Mouse (Mus musculus) granulocyte monocyte progenitor cell, adult 5-6 weeks (primary cell): Measurements from ENCODE around the gene Ak5. TPM values are rescaled to one million over a fixed set of nuclear protein-coding genes. Genes with fewer than 3 reads are reported as not detected.
"Not testable (repeated sequence)": the region's sequence is repeated elsewhere in the genome, so short reads cannot be mapped to it uniquely, and the experiment has no call there.

Experiments used
- ATAC-seq: replicated peaks from 2 replicates; pipeline ENCODE4 v1.8.0; 2016; ENCODE audit warnings: mild to moderate bottlenecking, moderate TSS enrichment, inconsistent platforms; ENCODE audit not compliant: poor library complexity, severe bottlenecking
- total RNA-seq, 2 experiments: library from RNA; stranded (forward) in 1 of 2; stranded (reverse) in 1 of 2; fragments of 200-712, 200-1000 nt in 1 of 2; fragments of >200 nt in 1 of 2; fragmentation: Nextera tagmentation in 1 of 2; gene quantifications; 2 replicates each; pipeline ENCODE4 v1.2.3; 2014 to 2017

Gene Ak5
- total RNA-seq, 2 experiments from 2014 or later = not detected

DNA sequence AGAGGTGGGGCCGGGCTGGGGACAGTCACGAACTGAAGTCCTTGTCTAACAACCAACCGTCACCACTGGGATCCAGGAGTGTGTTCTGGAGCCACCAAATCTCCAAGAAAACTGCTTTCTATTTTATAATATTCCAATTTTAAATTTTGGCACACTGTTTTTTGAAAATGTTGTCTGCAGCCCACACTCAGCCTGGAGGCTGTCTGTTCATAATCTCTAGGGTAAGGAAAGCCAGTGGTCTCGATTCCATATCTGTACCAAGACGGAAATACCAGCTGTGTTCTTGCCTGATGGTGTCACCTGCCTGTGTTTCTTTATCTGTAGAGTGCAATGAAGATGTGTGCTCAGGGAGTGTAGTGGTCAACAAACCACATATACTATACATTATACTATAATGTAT, 23.6 kb downstream of the Ak5 start:
- no peak for ATAC-seq

DNA sequence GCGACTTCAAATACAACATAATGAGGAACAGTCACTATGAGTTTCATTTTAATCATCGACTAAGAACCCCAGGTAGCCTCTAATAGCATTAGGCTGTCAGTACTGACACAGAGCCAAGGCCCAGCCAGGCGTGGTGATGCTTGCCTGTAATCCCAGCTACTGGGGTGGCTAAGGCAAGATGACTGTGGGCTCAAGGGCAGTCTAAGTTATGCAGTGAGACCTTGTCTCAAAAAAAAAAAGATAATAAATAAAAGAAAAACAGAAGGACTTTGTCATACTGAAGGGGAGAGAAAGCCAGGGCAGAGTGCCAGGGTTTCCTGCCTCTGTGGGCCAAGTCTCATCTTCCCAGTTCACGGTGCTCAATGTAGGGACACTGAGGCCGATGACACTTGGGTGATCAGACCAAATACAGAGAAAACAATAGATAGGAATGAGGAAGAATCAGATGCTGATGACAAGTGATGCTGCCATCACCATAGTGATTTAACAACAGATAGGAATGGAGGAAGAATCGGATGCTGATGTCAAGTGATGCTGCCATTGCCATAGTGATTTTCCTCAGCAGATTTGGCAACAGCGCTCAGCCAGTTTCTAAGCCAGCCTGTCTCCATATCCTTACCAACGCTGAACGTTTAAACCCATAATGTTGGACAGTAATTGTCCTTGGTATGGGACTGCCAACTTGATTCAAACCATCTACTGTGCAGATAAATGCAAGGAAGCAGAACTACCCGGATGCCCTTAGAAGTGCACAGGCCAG, 42.9 kb downstream of the Ak5 start:
- ATAC-seq = no peak

DNA sequence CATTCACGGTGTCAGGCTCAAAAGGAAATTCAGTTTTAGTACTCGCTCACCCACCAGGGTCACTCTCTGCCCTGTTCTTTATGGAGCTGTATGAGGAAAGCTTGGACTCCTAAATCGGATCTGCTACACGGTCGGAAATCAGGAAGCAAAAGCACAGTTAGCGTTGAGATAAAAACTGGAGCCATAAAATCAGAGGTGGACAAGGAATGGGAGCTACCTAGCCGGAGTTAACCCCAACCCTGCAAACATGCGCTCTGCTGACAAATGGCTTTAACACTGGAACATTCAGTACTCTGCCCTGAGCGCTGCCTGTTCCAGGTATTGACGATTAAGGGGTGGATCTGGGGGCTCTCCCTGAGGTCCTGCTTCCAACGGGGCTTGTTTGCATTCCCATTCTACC, 47.6 kb downstream of the Ak5 start:
- ATAC-seq = no peak

DNA sequence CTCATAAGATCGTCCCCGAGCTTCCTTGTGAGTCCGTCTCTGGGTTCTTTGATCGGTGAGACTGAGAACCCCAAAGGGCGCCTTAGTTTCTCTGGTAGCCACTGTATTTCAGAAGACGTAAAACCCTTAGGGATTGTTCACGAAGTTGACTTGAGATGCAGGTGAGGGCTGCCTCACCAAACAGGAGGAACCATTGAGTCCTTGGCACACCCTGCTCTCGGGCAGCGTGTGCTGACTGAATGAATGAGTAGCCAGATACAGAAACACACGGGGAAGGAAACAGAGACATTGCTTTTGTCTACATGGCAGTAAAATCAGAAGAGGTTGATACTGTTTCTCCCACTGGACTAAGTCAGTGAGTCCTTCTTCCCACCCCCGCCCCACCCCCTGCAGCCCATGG, 48.1 kb downstream of the Ak5 start:
- ATAC-seq = no peak

DNA sequence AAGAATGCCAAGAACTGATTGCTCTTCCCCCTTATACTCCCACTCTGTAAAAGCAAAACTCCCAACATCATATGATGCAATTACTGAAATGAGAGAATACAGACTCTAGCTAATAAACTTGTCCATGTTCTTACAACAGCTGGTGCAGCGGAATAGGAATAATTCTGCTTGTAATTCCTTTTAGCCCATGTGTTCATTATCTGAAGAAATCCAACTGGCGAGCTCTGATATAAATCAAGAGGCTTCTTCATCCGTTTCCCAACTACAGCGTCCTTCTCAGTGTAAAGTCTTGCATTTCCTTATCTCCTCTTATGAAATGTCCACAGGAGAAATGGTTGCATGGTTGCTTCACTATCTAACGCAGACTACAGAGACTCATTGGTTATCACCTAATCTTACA, 59.1 kb downstream of the Ak5 start:
- no peak for ATAC-seq

DNA sequence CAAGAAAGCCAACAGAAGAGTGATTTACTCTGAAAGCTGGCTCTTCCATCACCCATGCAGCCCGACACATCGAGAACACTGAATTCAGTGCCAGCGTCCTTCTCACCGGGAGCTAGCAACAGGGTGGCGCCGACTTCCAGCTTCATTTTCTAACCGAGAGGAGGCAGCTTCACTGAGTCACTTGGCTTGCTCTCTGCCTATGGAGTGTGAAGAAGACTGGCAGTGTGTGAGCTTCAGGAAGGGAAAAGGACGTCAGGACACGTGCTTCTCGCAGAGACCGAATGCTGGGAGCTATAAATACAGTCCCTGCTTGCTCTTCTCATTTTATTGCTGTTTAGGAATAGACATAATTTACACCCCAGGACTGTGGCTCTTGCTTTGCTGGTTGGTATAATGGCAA, 62.3 kb downstream of the Ak5 start:
- ATAC-seq = no peak

DNA sequence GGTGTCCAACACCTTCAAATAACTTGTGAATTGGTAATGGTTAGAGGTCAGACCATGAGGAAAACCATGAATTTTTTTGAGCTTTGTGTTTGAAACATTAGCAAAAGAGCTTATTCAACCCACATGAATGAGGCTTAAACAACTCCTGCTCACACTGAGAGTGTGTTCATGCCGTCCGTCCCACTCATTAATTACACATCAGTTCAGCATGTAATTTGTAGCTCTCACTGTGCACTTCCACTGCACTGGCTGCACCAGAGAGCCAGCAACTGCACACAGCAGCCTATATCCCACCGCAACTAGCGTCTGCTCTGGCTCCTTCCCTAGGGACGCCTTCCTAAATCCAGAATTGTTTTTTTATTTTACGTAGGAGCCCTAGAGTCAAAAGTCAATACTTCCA, 68.5 kb downstream of the Ak5 start:
- no peak for ATAC-seq

DNA sequence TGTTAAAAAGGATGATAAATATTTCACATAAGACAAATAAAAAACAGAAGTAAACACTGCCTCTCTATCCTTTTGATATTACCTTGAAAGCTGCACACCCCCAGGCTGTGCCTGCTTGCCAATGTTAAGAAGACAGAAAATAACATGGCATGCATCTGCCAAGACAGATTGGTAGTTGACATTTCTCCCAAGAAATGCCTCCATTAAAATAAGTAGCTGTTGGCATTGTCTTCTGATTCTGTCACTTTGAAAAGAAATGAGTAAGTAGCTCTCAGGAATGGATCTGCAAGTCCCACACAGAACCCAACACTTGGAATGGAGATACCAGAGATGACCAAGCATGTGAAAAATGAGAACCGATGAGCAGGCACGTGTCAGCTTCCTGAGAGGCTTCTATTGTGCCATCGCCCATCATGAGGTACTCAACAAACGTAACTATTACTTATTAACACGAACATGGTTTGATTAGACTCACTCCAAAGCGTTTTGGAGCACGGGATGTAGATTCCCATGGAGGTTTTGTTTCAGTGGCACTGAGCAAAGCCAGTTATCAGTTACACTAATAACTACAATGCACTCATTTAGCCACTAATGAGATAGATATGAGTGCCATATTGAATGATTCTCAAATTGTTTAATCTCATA, 71.6 kb downstream of the Ak5 start:
- ATAC-seq = no peak

DNA sequence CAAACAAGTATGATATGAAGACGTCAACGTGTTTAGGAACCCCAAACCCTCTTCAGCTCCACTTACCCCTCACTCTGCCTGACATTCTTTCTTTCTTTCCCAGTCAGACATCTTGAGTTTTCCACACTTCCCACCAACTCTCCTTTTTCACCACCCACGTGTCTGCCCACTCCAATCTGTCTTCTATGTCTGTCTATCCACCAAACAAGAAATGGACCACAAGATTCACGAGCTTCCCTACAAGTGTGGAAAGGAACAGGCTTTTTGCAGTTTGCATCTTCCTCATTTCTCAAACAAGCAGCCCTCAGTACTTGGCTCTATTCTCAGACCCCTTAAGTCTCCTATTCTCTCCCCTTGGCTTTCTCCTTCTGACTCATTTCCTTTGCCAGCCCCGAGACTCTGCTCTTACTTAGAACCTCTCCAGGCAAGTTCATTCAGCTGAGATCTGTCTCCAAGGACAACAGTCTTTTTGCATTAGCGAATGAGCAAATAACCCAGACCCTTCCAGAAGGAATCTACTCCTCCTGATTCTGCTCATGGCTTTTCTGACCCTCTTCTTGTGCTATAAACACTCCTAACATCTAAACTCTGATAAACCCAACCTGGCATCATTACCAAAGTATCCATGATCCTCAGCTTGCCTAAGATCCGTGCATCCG, 75.3 kb downstream of the Ak5 start:
- no peak for ATAC-seq

DNA sequence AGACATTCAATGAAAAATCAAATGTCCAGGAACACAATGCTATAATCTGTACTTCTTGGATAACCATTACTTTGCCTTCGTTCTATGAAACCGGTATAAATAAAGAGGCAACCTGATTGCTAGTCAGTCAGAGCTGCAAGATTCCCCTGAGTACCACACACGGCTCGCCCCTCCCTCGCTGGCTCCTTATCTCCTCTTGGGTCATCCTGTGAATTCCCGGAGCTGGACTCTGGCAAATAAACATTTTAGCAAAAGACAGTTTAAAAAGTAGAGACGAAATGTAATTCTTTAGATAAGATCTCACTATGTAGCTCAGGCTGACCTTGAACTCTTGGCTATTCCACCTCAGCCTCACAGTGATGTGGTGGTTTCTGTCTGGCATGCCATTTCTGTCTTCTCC, 77.7 kb downstream of the Ak5 start:
- no peak for ATAC-seq

DNA sequence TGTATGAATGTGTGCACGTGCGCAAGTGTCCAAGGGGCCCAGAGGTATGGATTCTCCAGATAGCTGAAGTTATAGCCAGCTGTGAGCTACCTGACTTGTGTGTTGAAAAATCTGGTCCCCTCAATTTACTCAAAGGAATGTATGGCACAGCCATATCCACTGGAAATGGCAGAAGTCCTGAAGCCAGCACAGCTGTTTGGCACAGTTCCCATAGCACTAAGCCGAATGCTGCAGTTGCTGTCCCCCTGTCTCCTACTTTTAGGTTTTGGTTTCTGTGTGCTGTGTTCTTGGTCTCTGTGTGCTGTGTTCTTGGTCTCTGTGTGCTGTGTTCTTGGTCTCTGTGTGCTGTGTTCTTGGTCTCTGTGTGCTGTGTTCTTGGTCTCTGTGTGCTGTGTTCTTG, 79.1 kb downstream of the Ak5 start:
- ATAC-seq = not testable (repeated sequence)

DNA sequence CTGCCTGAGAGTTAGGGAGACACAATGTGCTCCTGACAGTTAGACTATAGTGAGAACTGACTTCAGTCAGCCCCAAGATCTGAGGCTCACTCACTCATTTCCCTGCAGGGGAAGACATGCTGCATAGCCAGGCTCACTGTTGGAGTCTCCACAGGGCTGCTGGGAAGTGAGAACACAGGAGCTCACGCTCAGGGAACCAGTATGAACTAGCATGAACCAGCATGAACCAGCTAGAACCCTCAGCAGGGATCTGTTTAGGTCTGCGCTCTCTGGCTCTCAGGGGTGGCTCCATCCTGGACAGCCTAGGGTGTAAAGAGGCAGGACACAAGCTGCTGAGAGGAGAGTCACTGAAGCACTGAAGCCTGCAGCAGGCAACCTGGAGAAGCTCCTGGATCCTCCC, 81.2 kb downstream of the Ak5 start:
- no peak for ATAC-seq

DNA sequence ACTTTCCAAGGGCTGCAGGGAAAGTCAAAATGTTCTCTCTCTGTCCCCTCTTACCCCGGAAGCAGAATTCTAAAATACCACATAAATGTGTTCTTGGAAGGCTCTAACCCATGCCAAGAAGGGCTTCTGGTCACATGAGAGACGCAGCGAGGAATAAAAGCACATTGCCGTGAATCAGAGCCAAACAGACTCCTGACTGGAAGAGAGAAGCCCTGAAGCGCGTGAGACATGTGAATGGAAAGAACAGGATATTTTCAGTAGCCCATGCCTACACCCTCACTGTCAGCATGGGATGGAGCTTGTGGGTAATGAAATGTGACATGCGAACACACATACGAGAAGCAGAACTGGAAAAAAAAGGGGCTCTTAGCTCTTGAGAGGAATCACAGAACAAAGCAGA, 82.0 kb downstream of the Ak5 start:
- no peak for ATAC-seq

DNA sequence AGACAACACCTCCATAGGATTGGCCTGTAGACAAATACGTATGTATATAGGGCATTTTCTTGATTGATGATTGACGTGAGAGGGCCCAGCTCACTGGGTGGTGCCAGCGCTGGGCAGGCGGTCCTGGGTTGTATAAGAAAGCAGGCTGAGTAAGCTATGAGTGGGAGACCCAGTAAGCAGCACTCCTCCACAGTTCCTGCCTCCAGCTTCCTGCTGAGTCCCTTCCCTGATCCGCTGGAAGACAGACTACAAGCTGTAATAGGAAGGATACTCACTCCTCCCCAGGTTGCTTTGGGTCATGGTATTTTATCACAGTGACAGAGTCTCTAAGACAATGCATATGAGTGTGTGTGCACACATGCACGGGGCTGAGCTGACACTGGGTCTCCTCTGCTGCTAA, 82.6 kb downstream of the Ak5 start:
- ATAC-seq = no peak

DNA sequence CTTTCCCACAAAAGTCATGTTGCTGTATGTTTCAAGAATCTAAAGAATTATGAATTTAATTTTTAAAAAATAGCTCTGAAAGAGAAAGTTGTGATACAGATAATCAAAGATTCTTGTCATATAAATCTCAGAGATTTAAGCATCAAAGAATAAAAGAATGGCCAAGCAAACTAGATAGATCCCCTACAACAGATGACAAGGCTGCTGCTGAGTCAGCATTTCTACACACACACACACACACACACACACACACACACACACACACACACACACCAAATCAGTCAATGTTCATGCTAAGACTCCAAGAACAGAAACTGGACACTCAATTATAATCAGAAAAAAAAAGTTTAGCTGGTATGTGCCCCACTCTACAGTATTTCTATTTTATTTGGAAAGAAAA, 85.1 kb downstream of the Ak5 start:
- no peak for ATAC-seq

DNA sequence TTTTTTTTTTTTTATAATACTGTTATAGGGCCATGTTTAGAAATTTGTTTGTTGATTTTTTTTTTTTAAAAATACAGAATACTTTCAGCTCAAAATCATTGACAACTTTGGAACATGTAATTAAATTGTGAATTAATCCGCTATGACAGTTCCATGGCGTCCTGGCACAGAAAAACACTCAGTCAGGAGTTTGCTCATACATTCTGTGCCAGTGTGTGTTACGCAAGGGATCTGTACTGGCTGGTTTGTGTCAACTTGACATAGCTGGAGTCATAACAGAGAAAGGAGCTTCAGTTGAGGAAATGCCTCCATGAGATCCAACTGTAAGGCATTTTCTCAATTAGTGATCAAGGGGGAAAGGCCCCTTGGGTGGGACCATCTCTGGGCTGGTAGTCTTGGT, 86.3 kb downstream of the Ak5 start:
- ATAC-seq = not testable (repeated sequence)

DNA sequence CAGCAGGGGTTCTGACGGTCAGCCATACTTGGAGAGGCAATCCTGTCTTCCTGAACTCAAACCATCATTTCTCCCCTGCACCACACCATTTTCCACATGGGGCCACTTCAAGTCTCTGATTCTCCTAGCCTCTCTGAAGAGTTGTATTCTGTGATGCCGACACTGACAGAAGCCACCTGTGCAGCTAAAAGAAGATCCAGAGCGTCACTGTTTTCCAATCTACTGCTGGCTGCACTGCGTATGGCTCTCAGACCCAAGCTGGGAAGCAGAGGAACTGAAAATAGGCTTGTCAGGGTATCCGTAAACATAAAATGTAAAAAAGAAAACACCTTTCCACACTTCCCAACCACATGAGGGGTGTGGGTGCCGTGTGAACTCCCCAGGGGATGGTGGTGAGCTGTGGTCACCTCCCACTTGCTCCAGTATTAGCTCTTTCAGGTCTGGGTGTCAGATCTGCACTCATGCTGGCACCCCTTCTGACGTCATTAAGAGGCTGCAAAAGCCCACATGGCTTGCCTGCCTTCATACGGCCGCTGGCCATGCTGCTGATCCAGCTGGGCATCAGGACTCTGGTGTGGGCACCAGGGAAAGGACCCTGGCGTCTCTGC, 88.1 kb downstream of the Ak5 start:
- ATAC-seq = no peak

DNA sequence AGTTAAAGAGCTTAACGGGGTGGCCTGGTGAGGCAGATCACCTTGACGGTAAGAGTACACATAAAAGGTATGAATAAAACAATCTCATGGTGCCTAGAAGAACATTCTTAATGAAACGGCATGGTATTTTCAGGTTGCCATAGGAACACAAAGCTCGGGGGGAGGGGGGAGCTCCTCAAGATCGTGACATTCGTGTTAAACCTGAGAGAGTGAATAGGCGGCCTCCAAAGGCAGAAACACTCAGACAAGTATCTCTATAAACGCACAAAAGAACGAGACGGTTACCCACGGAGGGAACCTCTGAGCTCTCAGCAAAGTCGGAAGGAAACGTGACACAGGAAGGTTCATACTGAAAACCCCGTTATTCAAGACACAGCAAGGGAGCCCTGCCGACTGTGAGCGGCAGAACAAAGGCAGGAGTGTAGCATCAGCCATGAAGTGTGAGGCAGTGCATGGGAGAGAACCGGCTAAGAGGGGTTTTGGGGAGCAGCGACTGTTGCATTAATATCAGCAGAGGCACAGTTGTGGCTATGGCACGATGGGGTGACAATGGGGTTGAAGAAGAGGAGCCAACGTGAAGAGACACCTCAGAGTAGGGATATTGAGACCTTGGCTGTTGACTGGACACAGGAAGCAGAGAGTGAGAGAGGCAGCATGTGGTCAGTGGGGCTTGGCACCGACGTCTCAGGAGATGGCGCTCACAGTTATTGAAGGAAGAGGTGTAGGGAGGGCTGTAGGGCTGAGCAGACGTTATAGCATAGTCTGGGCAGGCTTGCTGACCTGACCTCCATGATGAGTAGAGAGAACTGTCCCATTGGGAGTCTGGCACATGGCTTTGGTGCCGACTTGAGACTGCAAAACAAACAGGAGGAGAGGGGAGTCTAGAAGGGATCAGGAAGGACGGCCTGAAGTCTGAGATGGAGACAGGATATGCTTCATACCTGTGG, 89.6 kb downstream of the Ak5 start:
- ATAC-seq = no peak

DNA sequence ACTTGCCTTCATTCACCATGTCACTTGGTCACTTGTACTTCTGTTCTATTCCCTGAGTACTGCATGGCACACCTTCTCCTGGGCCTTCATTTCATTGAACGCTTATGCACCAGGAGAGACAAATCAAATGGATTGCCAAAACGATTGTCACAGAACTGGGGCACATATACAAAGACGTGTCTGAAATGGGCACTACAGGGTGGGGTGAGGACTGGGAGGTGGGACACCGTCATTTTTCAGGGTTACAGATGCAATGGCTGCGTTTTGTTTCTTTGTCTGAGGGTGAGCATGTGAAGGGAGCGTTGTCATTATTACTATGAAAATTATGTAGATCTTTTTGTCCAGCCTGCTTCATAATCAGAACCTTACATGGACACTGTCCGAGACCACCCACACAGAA, 90.4 kb downstream of the Ak5 start:
- ATAC-seq = no peak

DNA sequence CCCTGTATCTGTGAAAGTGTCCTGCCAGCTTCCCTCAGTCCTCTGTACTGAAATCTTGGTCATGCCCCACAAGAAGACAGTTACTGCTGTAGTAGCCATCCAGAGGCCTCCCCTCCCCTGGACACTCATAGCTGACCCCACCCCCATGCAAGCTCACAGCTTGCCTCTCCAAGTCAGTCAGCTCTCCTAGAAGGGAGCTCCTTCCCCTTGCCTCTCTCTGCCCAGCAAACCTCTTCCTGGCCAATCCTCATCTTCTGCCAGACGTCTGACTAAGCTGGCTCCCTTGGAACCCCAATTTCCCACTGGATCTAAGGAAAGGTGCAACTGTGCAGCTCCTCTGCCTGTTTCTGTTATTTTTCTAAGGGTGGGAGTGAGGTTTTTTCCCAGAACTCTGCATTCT, 90.9 kb downstream of the Ak5 start:
- no peak for ATAC-seq
